Mouse (Mus musculus) cortical plate, adult 2 months (tissue): ENCODE results near the gene Fam81b.

ENCODE experiments used
- CTCF ChIP-seq: fragments of 200-500 bp; IDR thresholded peaks from 2 replicates; pipeline ENCODE4 v1.5.1; 2011; ENCODE audit warnings: mild to moderate bottlenecking, control low read depth, low read length; ENCODE audit not compliant: insufficient read depth; ENCODE audit errors: extremely low read depth
- POLR2A ChIP-seq: fragments of 200-500 bp; IDR thresholded peaks from 2 replicates; pipeline ENCODE4 v1.6.1; 2011; ENCODE audit warnings: mild to moderate bottlenecking, low read length, control low read depth; ENCODE audit not compliant: insufficient read depth; ENCODE audit errors: extremely low read depth

- TF ChIP-seq POLR2A (no peak), CTCF (no peak)
Observed at GRCm38 (mm10) chr13:76305655-76306365, 938 bp upstream of the Fam81b start.
